Mouse (Mus musculus): Measurements from ENCODE around the gene Lhx1. TPM values are rescaled to one million over a fixed set of nuclear protein-coding genes. Genes with fewer than 3 reads are reported as not detected.

The Lhx1 gene
- polyA plus RNA-seq, 1 experiment from 2014 or later, result 10.9 TPM

GRCm38 (mm10) chr11:84495774-84496173 lies 29.6 kb downstream of the Lhx1 start:
- 54% methylated on average over 4 of the region's 4 CpGs for WGBS
- ATAC-seq (replicated peaks; ENCODE audit: low FRiP score) (no peak), DNase-seq (ENCODE audit: low spot score) (no peak)
- Histone ChIP-seq H3K4me1 (replicated peaks; ENCODE audit: control insufficient read depth, insufficient read depth, low read length) (peaks cover 5% of the 10 kb centered on the region; the same call in 1 of the 2 replicates), H3K9me3 (ENCODE audit: control insufficient read depth, low read length) (no peaks in the 10 kb centered on the region), H3K36me3 (ENCODE audit: control insufficient read depth, insufficient read depth, low read length) (peaks cover 4% of the 10 kb centered on the region; the same call in 1 of the 2 replicates), H3K9ac (ENCODE audit: low read length) (no peak overlapping the region), H3K4me3 (ENCODE audit: low read depth, low read length) (no peak overlapping the region), H3K27me3 (ENCODE audit: control insufficient read depth, insufficient read depth, low read length) (no peaks in the 10 kb centered on the region), H3K27ac (ENCODE audit: low read depth, low read length) (no peak overlapping the region), H3K4me2 (ENCODE audit: low read depth, low read length, severe bottlenecking) (no peak overlapping the region)

DNA sequence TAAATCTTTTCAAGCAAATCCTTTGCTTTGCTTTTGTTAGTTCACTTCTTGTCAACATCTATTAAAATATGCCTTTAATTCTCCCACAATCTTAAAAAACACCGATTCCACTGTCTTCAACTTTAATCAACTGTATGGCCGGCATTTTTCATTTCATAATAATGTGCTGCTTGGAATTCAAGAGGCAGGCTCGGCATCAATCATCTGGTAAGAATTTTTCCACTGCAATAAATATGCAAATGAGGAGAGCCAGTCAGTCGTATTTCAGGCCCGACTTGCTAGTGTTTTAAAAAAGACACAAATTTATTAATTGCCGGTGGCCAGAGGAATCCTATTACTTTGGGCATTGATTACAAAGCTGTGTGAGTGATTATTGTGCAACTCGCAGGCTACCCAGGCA lies 43.7 kb downstream of the Lhx1 start:
- Histone ChIP-seq H3K27me3 (ENCODE audit: control insufficient read depth, insufficient read depth, low read length) (no peaks in the 10 kb centered on the region), H3K9me3 (ENCODE audit: control insufficient read depth, low read length) (no peaks in the 10 kb centered on the region), H3K9ac (ENCODE audit: low read length) (no peak overlapping the region), H3K36me3 (ENCODE audit: control insufficient read depth, insufficient read depth, low read length) (no peaks in the 10 kb centered on the region), H3K4me3 (ENCODE audit: low read depth, low read length) (no peak overlapping the region), H3K4me2 (ENCODE audit: low read depth, low read length, severe bottlenecking) (no peak overlapping the region), H3K27ac (ENCODE audit: low read depth, low read length) (no peak overlapping the region), H3K4me1 (replicated peaks; ENCODE audit: control insufficient read depth, insufficient read depth, low read length) (peaks cover 3% of the 10 kb centered on the region)
- ATAC-seq (replicated peaks; ENCODE audit: low FRiP score) (no peak), DNase-seq (ENCODE audit: low spot score) (no peak)
- 29% methylated on average over 7 of the region's 7 CpGs for WGBS

- DNase-seq (ENCODE audit: low spot score) (no peak), ATAC-seq (replicated peaks; ENCODE audit: low FRiP score) (no peak)
- Histone ChIP-seq H3K4me1 (replicated peaks; ENCODE audit: control insufficient read depth, insufficient read depth, low read length) (peaks cover 3% of the 10 kb centered on the region), H3K36me3 (ENCODE audit: control insufficient read depth, insufficient read depth, low read length) (no peaks in the 10 kb centered on the region), H3K9ac (ENCODE audit: low read length) (no peak overlapping the region), H3K27ac (ENCODE audit: low read depth, low read length) (no peak overlapping the region), H3K27me3 (ENCODE audit: control insufficient read depth, insufficient read depth, low read length) (no peaks in the 10 kb centered on the region), H3K4me2 (ENCODE audit: low read depth, low read length, severe bottlenecking) (no peak overlapping the region), H3K9me3 (ENCODE audit: control insufficient read depth, low read length) (no peaks in the 10 kb centered on the region), H3K4me3 (ENCODE audit: low read depth, low read length) (no peak overlapping the region)
- WGBS, result 66% methylated on average over 3 of the region's 3 CpGs
These were observed 44.9 kb downstream of the Lhx1 start for GRCm38 (mm10) chr11:84480451-84480850.

DNA sequence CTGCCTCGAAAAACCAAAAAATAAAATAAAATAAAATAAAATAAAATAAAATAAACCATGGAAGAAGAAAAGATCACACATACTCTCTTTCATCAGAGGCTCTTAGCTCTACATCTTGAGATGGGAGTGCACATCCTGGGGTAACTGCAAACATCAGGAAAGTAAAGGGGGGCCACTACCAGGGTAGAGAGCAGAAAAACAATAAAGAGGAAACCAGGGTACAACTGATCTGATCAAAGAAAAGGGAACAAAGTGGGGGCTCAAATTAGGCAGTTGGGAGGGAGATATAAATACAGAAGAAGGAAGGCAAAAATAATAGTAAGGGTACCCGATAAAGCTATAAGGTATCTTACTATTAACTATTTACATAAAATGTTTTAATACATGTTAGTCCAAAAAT lies 48.7 kb downstream of the Lhx1 start:
- H3K9ac ChIP-seq (ENCODE audit: low read length), result no peak overlapping the region
- no peak overlapping the region for H3K4me2 ChIP-seq (ENCODE audit: low read depth, low read length, severe bottlenecking)
- DNase-seq (ENCODE audit: low spot score) (no peak), ATAC-seq (replicated peaks; ENCODE audit: low FRiP score) (no peak)
- no peak overlapping the region for H3K4me3 ChIP-seq (ENCODE audit: low read depth, low read length)
- WGBS, result 94% methylated on average over 2 of the region's 2 CpGs
- no peaks in the 10 kb centered on the region for H3K27me3 ChIP-seq (ENCODE audit: control insufficient read depth, insufficient read depth, low read length)
- H3K36me3 ChIP-seq (ENCODE audit: control insufficient read depth, insufficient read depth, low read length), result no peaks in the 10 kb centered on the region
- H3K4me1 ChIP-seq (replicated peaks; ENCODE audit: control insufficient read depth, insufficient read depth, low read length), result peaks cover under 1% of the 10 kb centered on the region
- no peak overlapping the region for H3K27ac ChIP-seq (ENCODE audit: low read depth, low read length)
- no peaks in the 10 kb centered on the region for H3K9me3 ChIP-seq (ENCODE audit: control insufficient read depth, low read length)

GRCm38 (mm10) chr11:84475991-84476390 lies 49.3 kb downstream of the Lhx1 start:
- WGBS, result 93% methylated on average over 4 of the region's 4 CpGs

DNA sequence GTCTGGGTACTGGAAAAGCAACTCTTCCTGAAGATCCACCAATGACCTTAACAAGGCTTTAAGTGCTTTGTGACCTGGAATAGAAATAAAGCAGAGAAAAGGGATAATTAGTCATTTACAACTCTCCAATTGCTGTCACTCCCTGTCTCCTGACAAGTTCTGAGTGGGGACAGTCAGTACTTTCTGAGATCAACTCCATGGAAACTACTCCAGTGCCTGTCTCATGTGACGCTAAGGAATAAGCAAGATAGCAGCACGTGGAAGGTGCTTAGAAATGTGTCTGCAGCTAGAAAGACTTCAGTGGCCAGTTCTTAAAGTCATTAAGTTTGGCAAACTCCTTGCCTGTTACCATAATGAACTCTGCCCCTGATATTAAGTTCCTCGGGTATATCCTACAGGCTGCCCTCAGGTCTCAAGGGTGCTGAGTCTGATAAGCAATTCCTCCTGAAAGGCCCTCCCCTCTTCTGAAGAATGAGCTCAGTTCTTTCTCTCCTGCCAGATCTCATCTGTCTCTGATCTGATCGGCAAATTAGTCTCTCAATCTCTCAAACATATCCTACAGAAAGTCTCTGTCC lies 52.2 kb downstream of the Lhx1 start:
- DNase-seq (ENCODE audit: low spot score) (no peak), ATAC-seq (replicated peaks; ENCODE audit: low FRiP score) (no peak)
- no peaks in the 10 kb centered on the region for H3K9me3 ChIP-seq (ENCODE audit: control insufficient read depth, low read length)
- no peaks in the 10 kb centered on the region for H3K27me3 ChIP-seq (ENCODE audit: control insufficient read depth, insufficient read depth, low read length)
- H3K4me1 ChIP-seq (replicated peaks; ENCODE audit: control insufficient read depth, insufficient read depth, low read length), result no peaks in the 10 kb centered on the region
- H3K4me2 ChIP-seq (ENCODE audit: low read depth, low read length, severe bottlenecking), result no peak overlapping the region
- H3K4me3 ChIP-seq (ENCODE audit: low read depth, low read length), result no peak overlapping the region
- WGBS, result 88% methylated on average over 4 of the region's 4 CpGs
- no peaks in the 10 kb centered on the region for H3K36me3 ChIP-seq (ENCODE audit: control insufficient read depth, insufficient read depth, low read length)
- H3K9ac ChIP-seq (ENCODE audit: low read length), result no peak overlapping the region
- no peak overlapping the region for H3K27ac ChIP-seq (ENCODE audit: low read depth, low read length)

More at GRCm38 (mm10) chr11:84475991-84476390, 49.3 kb downstream of the Lhx1 start:
- no peak overlapping the region for H3K9ac ChIP-seq (ENCODE audit: low read length)
- H3K9me3 ChIP-seq (ENCODE audit: control insufficient read depth, low read length), result no peaks in the 10 kb centered on the region
- H3K4me2 ChIP-seq (ENCODE audit: low read depth, low read length, severe bottlenecking), result no peak overlapping the region
- H3K4me1 ChIP-seq (replicated peaks; ENCODE audit: control insufficient read depth, insufficient read depth, low read length), result no peaks in the 10 kb centered on the region
- H3K27me3 ChIP-seq (ENCODE audit: control insufficient read depth, insufficient read depth, low read length), result no peaks in the 10 kb centered on the region
- no peaks in the 10 kb centered on the region for H3K36me3 ChIP-seq (ENCODE audit: control insufficient read depth, insufficient read depth, low read length)
- no peak for ATAC-seq (replicated peaks; ENCODE audit: low FRiP score)
- DNase-seq (ENCODE audit: low spot score), result no peak
- no peak overlapping the region for H3K27ac ChIP-seq (ENCODE audit: low read depth, low read length)
- H3K4me3 ChIP-seq (ENCODE audit: low read depth, low read length), result no peak overlapping the region

Other genes with a start within 250 kb of the Lhx1 start
- gene Aatf, start 12.0 kb downstream of the Lhx1 start, polyA plus RNA-seq (2014; fragmentation: Nextera tagmentation; extraction: Ambion mirVana), result 53.6 and 54.8 TPM in 2 replicates

Measured in forebrain, embryonic 11.5 days (tissue).